Mouse (Mus musculus) cerebellum, adult 18-20 months (tissue): Measurements from ENCODE around the gene Aoc1.

Experiments
- DNase-seq, 2 experiments: peaks; one replicate each; pipeline ENCODE4 v3.0.0; 2021

Aoc1 gene

DNA sequence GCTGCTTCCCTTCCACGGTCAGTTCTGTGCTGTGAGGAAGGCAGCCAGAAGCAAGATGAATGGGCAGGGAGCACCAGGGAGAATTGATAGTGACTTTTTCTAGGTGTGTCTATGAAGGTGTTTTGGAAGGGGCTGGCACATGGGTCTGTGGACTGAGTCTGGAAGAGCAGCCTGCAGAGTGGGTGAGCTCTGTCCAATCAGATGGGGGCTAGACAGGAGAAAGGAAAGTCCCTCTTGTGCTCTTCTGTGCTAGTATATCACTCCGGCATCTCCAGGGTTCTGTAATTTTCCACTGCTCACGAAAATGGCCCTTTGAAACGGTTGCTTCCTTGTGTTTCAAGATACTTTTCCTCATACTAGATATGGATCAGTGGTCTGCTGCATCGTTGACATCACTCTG lies at the start of gene Aoc1:
Aoc1 (plus strand) TSS at position 301 of the 400 bp plus-strand sequence.
- no peak for DNase-seq

DNA sequence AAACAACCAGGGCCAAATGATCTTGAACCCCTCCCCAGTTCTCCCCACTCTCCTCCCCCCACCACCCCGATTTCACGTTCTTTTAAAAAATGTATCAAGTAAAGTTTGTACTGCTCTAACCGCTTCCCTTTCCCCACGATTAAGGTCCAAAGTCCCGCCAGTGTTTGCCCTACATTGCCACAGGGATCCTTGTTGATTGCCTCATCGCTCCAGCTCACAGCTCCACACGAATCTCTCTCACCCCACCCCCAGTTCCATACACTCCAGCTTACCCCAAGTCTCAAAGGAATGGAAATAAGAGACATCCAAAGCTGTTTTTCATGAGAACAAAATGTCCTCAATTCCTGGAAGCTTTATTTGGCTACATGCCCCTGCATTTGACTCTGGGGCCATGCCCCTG lies 47.7 kb upstream of the Aoc1 start:
- no peak for DNase-seq

DNA sequence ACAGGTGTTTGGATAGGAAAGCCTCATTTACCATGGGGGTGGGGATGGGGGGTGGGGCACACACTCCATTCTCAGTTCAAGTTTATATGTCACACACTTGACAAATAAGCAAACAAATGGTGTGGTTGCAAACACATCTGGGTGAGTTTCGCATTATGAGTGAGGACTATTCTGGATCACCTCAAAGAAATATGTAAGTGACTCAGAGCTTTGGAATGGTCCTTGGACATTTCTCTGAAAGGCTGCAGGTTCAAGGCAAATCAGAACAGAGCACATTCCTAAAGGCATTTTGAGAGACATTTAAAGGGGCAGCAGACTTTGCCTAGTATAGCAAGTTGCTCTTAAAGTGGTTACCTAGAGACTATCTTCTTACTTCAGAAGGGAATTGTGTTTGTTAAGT lies 43.7 kb upstream of the Aoc1 start:
- DNase-seq = no peak

DNA sequence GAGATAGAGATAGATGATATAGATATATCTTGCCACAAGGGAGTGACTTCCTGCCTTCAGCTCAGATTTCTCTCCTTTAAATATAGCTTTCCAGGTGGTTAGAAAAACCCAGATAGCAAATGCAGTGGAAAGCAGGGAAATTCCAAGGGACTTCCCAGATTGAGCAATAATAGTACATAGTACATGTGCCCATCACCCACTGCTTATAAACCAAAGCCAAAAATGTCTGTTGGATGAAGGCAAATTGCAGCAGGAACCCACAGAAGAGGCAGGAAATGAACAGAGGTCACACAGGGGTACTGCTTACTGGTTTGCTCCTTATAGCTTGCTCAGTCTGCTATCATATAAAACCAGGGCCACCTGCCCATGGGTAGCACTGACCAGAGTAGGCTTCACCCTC lies 43.0 kb upstream of the Aoc1 start:
- DNase-seq = no peak

DNA sequence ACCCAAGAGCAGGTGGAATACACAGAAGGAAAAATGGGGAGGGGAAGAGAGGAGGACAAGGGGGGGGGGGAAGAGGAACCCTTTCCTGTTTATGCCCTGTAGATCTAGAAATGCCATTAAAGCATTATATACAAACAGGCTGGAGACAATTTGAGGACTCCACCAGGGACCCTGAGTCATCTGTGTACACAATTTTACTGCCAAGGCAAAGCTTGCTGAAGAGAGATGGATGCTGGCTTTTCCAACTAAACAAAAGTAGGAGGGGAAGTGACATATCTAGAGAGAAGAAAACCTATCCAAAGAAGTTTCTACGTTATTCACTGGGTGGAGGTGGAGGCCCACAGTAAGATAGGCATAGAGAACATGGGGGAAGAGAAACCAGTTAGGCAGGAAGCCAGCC lies 42.5 kb upstream of the Aoc1 start:
- no peak for DNase-seq

DNA sequence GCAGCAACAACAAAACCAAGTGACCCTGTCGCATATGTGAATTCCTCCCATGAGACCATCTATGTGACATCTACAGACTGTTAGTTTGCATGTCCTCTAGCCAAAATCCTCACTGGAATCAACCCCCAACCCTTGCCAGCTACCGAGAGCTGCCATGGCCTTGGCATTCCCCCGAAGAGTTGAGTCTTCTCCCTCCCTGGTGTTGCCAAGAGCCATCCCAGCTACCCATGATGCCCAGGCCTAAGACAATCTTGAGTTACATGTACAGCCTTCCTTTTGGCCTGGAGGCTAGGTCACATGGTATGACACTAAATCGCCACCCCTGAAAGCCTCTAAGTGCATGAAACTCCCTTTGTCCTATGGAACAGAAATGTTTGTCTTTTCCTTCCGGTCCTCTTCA lies 41.6 kb upstream of the Aoc1 start:
- DNase-seq = no peak

DNA sequence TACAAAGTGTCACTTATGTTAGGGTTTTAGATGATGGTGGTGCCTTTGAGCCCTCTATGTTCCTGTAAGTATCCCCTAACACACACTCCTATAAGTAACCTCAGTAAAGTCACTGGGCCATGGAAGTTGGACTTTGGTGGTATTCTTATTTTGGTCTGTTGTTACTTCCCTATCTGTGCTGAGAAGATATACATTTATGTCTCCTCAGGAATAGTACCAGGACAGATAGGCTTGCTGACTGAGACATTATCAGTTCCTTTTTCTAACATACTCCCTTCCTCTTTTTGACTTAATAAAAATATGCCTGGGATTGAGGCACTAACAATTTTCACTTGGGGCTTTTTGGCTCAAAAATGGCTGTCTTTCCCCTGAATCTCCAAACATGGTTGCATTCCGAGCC lies 40.3 kb upstream of the Aoc1 start:
- DNase-seq = no peak

DNA sequence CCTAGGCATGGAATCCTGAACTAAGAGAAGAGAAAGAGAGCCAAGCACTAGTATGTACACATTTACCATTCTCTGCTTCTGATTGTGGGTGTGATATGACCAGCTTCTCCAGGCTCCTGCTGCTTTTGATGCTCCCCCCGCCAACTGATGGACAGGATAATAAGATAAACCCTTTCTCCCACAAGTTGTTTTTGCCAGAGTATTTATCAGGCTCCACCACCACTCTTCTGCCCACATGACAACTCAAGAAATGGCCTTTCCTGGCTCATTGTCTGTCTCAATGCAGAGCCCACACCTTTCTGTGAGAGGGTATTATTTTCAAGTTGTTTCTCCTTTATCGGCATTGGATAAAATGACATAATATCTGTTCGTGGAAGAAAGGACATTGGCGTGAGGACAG lies 39.2 kb upstream of the Aoc1 start:
- DNase-seq = no peak

DNA sequence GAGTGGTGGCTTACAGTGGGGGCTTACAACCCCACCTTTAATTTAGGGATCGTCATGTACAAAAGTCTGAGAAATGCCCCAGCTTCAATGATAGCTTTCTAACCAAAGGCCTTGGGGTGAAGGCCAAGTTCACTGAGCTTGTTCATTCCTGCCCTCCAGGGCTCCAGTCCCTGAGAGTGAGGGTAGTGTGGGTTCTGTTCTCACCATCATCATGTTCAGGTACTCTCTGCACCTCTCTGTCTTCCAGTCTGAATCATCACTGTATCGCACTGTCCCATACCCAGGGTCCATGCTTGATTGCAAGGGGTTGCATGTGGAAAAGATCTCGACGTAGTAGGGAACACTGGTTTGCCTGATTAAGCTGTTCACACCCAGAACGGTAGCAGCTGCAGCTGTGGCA lies 37.5 kb upstream of the Aoc1 start:
- DNase-seq = no peak

DNA sequence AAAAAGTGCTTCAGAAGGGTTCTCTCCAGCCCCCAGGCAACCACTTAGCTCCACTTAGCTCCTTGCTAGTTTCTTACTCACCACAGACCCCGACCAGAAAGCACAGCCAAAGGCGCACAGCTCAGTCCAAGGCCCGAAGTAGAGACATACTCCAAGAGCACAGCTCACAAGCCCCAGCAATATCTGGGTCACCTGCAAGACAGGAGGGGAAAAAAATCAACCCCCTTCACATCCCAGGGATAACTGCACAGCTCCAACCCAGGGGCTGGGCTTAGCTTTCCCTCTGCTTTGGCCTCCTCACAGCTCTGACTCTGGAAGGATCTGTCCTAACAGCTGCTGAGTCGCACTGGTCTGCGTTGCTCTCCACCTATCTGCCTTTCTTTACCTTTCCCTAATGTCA lies 36.5 kb upstream of the Aoc1 start:
- no peak for DNase-seq

DNA sequence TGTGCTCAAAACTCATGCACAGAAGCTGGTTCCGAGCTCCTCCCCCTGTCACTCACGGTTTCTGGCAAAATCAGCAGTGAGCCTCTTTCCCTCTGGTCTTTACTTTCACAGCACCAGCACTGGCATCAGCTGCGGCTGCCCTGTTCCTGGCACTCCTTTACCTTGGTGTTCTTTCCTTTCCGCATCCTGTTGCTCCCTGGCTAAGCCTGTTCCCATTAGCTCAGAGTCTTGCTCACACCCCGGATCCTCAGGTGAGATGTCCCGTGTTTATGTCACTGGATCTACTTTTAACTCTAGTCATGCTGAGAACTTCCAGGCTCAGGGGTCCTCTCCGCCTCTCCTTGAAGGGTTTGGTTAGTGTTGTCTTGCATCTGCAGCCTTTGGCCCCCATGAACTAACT lies 35.2 kb upstream of the Aoc1 start:
- no peak for DNase-seq

DNA sequence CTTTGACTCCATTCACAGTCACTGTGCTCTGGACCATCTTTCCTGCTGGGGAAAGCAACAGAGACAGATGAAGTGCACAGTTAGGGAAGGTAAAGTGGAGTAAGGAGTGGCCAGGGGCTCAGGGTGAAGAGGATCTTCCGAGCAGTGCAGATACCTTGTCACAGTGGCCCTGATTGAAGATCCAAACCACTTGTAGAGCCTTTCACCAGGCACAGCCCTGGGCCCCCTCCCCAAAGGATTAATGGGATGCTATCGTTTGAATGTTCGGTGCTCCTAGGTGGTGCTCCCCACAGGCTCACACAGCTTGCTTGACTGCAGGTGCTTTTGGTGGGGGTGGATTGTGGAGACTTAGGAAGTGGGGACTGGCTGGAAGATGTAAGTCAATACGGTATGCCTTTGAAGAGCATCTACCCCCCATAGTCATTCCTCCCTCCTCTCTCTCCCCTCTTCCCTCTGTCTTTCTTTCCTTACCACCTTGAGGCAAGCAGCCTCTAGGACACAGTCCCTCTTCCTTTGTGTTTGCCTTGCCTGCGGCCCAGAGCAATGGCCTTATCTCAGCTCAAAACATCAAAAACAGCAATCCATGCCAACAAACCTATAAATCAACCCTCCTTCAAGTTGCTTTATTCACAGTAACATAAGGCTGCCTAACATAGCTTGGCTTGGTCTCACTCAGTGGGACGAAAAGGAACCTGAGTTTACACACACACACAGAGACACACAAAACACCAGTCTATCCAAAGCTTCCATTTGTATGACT lies 34.2 kb upstream of the Aoc1 start:
- no peak for DNase-seq

DNA sequence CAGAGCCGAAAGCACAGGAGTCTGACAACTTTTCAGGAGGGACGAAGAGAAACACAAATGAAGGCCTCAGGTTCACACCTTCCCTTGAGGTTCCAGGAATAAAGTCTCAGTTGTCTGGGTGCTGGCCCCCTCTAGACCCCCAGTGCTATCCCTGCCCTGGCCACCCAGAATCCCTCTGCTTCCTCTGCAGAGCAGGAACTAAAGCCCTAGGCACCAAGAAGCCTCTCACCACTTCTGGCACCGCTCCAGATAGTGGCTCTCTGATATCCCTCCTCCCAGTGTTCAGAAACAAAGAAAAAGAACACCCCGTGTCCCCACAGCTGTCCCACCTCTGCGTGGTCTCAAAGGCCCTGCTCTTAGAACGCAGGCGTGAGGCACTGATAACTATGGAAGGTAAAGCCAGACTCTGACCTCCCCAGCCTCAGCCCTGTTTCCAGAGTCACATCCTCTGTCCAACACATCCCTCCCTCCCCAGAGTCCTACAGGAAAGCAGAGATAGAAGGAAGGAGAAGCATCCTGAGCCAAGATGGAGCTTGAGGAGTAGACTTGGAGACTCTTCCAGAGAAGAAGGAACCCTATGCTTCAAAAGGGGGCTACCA lies 32.2 kb upstream of the Aoc1 start, which contains the start of gene Tmem176a:
Tmem176a (plus strand) TSS at position 549 of the 599 bp plus-strand sequence.
- DNase-seq = no peak

DNA sequence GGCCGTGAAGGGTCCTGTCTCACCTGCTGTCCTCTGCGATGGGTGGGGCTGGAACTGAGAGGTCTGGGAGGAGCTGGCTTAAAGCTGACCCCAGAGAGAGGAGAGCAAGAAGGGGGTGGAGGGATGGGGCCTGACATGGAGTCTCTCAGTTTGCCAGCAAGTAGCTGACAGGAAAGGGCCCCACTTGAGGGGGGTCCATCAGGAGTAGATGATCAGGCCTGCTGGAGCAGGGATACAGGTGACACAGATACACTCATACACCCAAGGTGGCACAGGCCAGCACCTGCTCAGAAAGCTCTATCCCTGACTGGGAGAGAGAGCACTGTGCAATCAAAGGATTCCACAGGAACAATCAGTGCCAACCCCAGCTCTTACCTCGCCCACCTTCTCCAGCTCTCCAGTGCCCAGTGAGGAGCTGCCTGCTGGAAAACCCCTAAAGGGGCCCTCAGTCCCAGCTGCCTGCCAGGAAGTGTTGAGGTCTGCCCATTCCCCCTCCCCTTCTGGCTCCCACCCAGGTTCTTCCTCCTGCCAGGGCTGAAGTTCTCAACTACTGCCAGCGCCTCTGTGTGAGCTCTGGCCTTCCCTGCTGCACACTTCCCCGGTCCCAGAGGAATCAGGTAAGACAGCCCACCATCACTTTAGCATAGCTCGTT lies 31.6 kb upstream of the Aoc1 start, which contains the start of gene Tmem176b:
Tmem176b (minus strand) TSS at position 524 of the 653 bp plus-strand sequence.
- peak; percentile 38 for DNase-seq

DNA sequence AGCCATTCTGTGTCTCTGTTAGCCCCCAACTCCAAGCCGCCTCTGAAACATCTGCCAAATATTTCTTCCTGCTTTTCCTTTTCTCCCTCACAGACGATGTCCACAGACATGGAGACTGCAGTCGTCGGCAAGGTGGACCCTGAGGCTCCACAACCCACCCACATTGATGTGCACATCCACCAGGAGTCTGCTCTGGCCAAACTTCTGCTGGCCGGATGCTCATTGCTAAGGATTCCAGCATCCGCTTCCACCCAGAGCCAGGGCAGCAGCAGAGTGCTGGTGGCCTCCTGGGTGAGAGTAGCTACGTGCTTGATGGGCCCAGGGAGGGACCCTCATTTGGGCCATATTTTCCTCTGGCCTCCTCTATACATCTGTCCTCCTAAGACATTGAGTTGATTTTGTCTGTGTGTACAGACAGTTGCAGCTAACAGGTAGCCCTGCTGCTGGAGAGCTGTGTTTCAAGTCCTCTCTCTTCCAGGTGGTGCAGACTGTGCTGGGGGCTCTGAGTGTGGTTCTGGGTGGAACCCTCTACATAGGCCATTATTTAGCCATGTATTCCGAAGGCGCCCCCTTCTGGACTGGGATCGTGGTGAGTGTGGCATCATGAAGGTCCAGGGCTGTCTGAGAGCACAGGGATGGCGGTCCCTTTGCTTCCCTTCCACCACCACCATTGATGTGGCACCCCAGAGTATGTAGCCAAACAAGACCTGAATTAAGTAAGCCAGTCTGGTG lies 30.4 kb upstream of the Aoc1 start:
- DNase-seq = no peak

DNA sequence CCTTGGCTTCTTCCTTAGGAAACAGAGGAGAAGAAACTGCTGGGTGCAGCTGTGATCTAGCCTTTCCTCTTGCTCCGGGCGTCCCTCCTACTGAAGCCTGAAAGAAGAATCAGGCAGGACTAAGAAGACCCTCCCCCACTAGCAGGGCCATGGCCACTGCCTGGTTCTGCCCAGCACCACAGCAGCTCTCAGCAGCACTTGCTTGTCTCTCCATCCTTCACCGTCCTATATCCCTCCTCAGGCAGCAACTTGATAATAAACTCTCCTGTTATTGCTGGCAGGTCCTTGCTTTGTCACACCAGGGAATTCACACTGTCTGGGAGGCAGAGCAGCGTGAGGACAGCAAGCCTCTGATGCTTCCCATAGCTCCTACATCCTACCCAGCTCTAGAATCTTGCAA lies 27.6 kb upstream of the Aoc1 start:
- no peak for DNase-seq

DNA sequence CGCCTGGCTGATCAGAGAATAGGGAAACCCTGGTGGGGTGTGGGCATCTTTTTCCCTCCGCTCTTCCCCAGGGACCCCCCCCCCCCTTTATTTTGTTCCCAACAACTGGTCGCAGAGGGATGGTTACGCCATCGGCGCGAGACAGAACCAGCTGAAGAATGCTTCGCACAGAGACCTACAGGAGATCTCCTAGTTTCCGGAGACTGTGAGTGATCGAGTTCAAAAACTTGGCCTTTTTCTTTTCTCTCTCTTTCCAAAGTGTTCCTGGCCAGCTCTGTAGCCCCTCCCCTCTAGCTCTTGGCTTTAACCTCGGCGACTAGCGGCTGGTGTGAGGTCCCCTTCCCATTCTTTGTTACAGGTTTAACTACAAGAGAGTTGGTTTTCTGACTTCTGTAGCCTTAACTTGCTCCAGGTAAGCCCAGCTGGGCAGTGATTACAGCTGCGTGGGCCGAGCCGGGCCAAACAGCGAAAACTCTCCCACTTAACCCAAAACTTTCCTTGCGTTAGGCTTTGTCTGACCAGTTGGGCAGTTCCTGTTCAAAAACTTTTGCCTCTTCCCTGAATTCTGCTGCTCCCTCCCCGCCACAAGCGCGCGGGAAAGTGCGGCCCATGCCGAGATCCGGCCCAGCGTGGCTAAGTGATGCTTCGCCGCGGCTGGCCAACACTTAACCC lies 20.7 kb upstream of the Aoc1 start:
- DNase-seq = no peak

DNA sequence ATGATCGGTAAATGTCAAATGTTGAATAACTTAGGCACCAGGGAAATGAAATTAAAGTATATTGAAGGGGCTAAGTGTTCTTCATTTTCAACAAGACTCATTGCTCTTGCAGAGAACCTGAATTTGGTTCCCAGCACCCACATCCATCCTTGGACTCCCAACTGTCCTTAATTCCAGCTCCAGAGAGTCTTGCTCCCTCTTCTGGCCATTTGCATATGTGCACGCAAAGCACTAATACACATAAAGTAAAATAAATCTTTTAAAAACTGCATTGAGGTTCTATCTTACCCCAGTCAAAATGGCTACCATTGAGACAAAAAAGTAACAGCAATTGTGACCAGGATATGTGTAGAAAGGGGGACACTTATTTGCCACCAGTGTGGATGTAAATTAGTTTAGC lies 18.5 kb upstream of the Aoc1 start:
- no peak for DNase-seq

DNA sequence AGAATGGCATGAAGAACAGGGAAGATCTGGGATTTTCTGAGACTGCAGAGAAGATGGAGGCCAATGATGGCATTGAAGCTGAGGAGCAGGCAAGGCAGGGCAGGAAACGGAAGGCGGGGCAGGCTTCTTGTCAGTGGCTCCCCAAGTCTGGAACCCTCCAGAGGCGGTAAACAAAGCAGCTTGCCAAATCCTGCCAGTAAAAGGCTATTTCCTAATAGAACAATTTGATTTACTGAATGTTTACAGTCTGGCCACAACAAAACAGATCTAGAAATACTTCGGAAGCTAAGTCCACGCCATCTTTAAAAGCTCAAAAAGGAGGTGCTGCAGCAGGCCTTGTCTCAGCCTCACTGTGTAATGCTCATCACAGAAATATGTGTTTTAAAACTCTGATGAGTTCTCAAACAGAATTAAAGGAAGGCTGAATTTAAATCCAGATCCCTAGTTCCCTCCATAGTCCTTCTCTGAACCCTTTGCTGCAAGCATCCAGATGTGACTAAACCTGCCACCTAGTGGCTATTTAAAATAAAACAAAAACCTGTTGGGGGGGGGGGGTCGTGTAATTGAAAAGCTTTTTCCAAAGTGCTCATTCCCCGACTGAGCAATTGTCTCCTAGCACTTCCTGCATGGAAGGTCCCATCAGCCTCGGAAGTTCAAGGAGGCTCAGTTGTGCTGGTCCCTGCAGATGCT lies 14.9 kb upstream of the Aoc1 start:
- DNase-seq = no peak

DNA sequence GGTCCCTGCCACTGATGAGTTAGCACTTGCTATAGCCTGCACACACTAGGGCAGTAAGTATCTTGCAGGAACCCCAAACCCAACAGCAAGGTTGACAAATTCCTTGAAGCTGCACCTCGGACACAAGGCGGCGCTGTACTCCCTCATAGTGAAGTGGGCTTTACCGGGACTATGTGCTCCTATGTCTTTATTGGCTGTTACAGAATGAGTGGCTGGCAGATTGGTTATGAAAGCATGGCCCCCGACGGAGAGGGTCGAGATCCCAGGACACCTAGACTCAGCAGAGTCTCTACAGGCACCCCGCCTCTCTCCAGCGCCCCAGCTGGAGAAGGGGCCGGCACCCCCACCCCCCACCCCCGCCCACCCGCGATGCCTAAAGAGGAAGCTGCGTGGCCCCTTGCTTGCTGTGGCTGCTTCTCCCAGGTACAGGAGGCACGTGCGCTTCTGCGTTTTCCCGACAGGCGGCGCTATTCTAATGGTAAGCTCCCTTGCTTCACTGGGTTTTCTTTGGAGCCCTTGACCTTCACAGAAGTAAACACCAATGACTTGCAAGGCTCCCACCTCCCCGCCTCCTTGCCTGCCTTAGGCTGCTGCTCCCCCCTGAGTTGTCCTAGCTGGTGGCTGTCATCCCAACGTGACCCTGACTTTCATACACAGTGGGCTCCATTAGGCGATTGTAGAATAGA lies 12.4 kb upstream of the Aoc1 start:
- peak in 1 of 2 experiments; percentile 10 for DNase-seq

DNA sequence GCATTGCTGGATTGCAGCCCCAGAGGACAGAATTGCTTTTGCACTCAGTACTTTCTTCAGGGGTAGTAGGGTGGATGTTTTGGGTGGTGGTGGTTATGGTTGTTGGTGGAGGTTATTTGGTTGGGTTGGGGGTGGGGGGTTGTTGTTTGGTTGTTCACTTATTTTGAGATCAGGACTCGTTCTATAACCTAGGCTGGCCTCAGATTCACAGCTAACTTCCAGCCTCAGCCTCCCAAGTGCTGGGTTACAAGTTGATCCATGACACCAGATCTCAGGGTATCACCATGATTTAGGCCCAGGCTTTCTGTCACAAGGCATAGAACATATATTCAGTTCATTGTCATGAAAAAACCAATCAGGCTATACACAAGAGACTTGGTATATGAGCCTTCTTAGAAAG lies 11.8 kb upstream of the Aoc1 start:
- no peak for DNase-seq
